Mouse (Mus musculus): Measurements from ENCODE around the gene Nptxr.

GRCm38 (mm10) chr15:79834881-79835260 lies 30.3 kb upstream of the Nptxr start:
- TF ChIP-seq POLR2A (IDR thresholded peaks at IDR 0.05; ENCODE audit: insufficient read depth, low read length) (no peak), CTCF (IDR thresholded peaks at IDR 0.05; ENCODE audit: low read depth, low read length) (no peak), EP300 (IDR thresholded peaks at IDR 0.05; ENCODE audit: insufficient read depth, low read depth, low read length) (no peak)
